Mouse (Mus musculus) CH12.LX (cell line): ENCODE data around the gene Tlr3. TPM values are rescaled to one million over a fixed set of nuclear protein-coding genes. Genes with fewer than 3 reads are reported as not detected.

Experiments
- DNase-seq: peaks from one replicate; pipeline ENCODE4 v3.0.0-alpha.2; 2013; ENCODE audit errors: extremely low read depth
- H3K27ac ChIP-seq: 2 replicates; pipeline ENCODE4 v1.5.1; 2012; ENCODE audit warnings: low read depth, mild to moderate bottlenecking, control low read depth, moderate library complexity; ENCODE audit not compliant: insufficient read depth
- H3K27me3 ChIP-seq: replicated peaks from 2 replicates; pipeline ENCODE3; 2012; ENCODE audit warnings: inconsistent platforms
- H3K36me3 ChIP-seq, 2 experiments: replicated peaks in 1 of 2; 2 replicates each; pipeline versions ENCODE3 to v1.6.1; 2012; ENCODE audit warnings: inconsistent platforms in 1 of 2, low read length in 1 of 2, mild to moderate bottlenecking in 1 of 2, mixed read lengths in 1 of 2, moderate library complexity in 1 of 2; ENCODE audit not compliant: control insufficient read depth in 1 of 2, insufficient read depth in 1 of 2
- H3K4me1 ChIP-seq, 2 experiments: 2 replicates each; pipeline ENCODE4 v1.6.1; 2012; ENCODE audit warnings: inconsistent platforms in 1 of 2, moderate library complexity in 1 of 2; ENCODE audit not compliant: insufficient read depth in 2 of 2, control insufficient read depth in 1 of 2
- H3K4me2 ChIP-seq: 2 replicates; pipeline ENCODE4 v1.6.1; 2012; ENCODE audit warnings: low read depth, mild to moderate bottlenecking, control low read depth; ENCODE audit not compliant: poor library complexity, insufficient read depth, severe bottlenecking
- H3K4me3 ChIP-seq, 3 experiments: fragments of 150-350 bp in 1 of 3; sonication (generic) in 1 of 3; replicated peaks in 1 of 3; 2 replicates each; pipeline versions ENCODE3 to v1.5.1; 2011 to 2012; ENCODE audit warnings: low read depth in 2 of 3, low read length in 2 of 3, mild to moderate bottlenecking in 2 of 3, moderate library complexity in 2 of 3, control low read depth in 1 of 3, improper control_type of control experiment in 1 of 3, inconsistent platforms in 1 of 3, mixed read lengths in 1 of 3; ENCODE audit not compliant: poor library complexity in 1 of 3
- H3K79me2 ChIP-seq: replicated peaks from 2 replicates; pipeline ENCODE4 v1.6.1; 2012; ENCODE audit warnings: mild to moderate bottlenecking, moderate library complexity; ENCODE audit not compliant: control insufficient read depth, poor library complexity, insufficient read depth, severe bottlenecking; ENCODE audit errors: extremely low read depth
- H3K9ac ChIP-seq: 2 replicates; pipeline ENCODE4 v1.6.1; 2012; ENCODE audit warnings: low read depth, mild to moderate bottlenecking, control low read depth, moderate library complexity; ENCODE audit not compliant: insufficient read depth
- H3K9me3 ChIP-seq: replicated peaks from 2 replicates; pipeline ENCODE3; 2012; ENCODE audit warnings: low read length, inconsistent platforms, mixed read lengths
- BHLHE40 ChIP-seq: IDR thresholded peaks from 2 replicates; pipeline ENCODE4 v1.6.1; 2011; ENCODE audit warnings: mild to moderate bottlenecking, low read depth, low read length, improper control_type of control experiment
- CHD1 ChIP-seq: IDR thresholded peaks from 2 replicates; pipeline ENCODE4 v1.6.1; 2012; ENCODE audit warnings: low read depth, low read length, improper control_type of control experiment, inconsistent platforms
- CHD2 ChIP-seq: IDR thresholded peaks from 2 replicates; pipeline ENCODE4 v1.6.1; 2011; ENCODE audit warnings: low read length, improper control_type of control experiment
- ELF1 ChIP-seq: IDR thresholded peaks from 2 replicates; pipeline ENCODE4 v1.6.1; 2014; ENCODE audit warnings: low read depth, mild to moderate bottlenecking, inconsistent platforms, low read length, improper control_type of control experiment
- EP300 ChIP-seq: IDR thresholded peaks from 2 replicates; pipeline ENCODE4 v1.6.1; 2011; ENCODE audit warnings: low read length, improper control_type of control experiment
- ETS1 ChIP-seq: conservative IDR thresholded peaks from 2 replicates; pipeline ENCODE4 v1.6.1; 2012; ENCODE audit warnings: low read depth, mild to moderate bottlenecking, inconsistent platforms, low read length, improper control_type of control experiment, moderate library complexity
- GABPA ChIP-seq: IDR thresholded peaks from 2 replicates; pipeline ENCODE4 v1.6.1; 2012; ENCODE audit warnings: low read depth, low read length, improper control_type of control experiment, inconsistent platforms; ENCODE audit not compliant: insufficient replicate concordance
- MAX ChIP-seq: IDR thresholded peaks from 2 replicates; pipeline ENCODE4 v1.6.1; 2011; ENCODE audit warnings: low read length, improper control_type of control experiment
- MAZ ChIP-seq: IDR thresholded peaks from 2 replicates; pipeline ENCODE4 v1.6.1; 2012; ENCODE audit warnings: low read depth, mild to moderate bottlenecking, inconsistent platforms, low read length, improper control_type of control experiment, moderate library complexity
- MYC ChIP-seq: IDR thresholded peaks from 2 replicates; pipeline ENCODE4 v1.6.1; 2011; ENCODE audit warnings: low read depth, mild to moderate bottlenecking, improper control_type of control experiment, low read length
- NELFE ChIP-seq: IDR thresholded peaks from 2 replicates; pipeline ENCODE4 v1.6.1; 2011; ENCODE audit warnings: low read depth, low read length, improper control_type of control experiment
- PAX5 ChIP-seq: IDR thresholded peaks from 2 replicates; pipeline ENCODE4 v1.6.1; 2012; ENCODE audit warnings: low read length, inconsistent platforms, mixed read lengths
- POLR2AphosphoS2 ChIP-seq: IDR thresholded peaks from 2 replicates; pipeline ENCODE4 v1.6.1; 2011; ENCODE audit warnings: low read depth, low read length, improper control_type of control experiment
- SIN3A ChIP-seq: IDR thresholded peaks from 2 replicates; pipeline ENCODE4 v1.6.1; 2012; ENCODE audit warnings: low read length, improper control_type of control experiment, inconsistent platforms
- TBP ChIP-seq: conservative IDR thresholded peaks from 2 replicates; pipeline ENCODE4 v1.6.1; 2011; ENCODE audit warnings: low read depth, low read length, improper control_type of control experiment
- TCF12 ChIP-seq: IDR thresholded peaks from 2 replicates; pipeline ENCODE4 v1.6.1; 2014; ENCODE audit warnings: low read depth, mild to moderate bottlenecking, inconsistent platforms, low read length, improper control_type of control experiment
- ZC3H11A ChIP-seq: IDR thresholded peaks from 2 replicates; pipeline ENCODE4 v1.6.1; 2012; ENCODE audit warnings: low read depth, mild to moderate bottlenecking, inconsistent platforms, low read length, improper control_type of control experiment
- dilution Hi-C: fragments of 300-500 bp; cut with MboI; formaldehyde crosslinking; loops from 2 replicates; pipeline ENCODE4 v1.14.3; 2020; ENCODE audit warnings: low sequenced_read_pairs; ENCODE audit not compliant: extremely low pct_unique_long_range_greater_than_20kb, extremely low pct_ligation_motif_present
- in situ Hi-C: fragments of 300-500 bp; cut with MboI; formaldehyde crosslinking; loops from 3 replicates; pipeline ENCODE4 v1.14.3; 2019; ENCODE audit warnings: low sequenced_read_pairs, low pct_ligation_motif_present, low pct_unique_long_range_greater_than_20kb, mixed read lengths
- polyA plus RNA-seq: library from polyadenylated mRNA; unstranded; fragments of >175 nt; gene quantifications from 2 replicates; pipeline ENCODE4 v1.2.1, GENCODE M21; 2012; ENCODE audit warnings: low read depth; ENCODE audit not compliant: insufficient read length
- total RNA-seq, 2 experiments: library from RNA; depleted of rRNA; stranded (reverse); fragments of 300-350 nt in 1 of 2; fragments of >200 nt in 1 of 2; gene quantifications; 2 replicates each; pipeline ENCODE4 v1.2.3; 2012 to 2014

Tlr3 gene
- total and polyA plus RNA-seq, 3 experiments = 0.04 to 1.7 (median 1.3) TPM

DNA sequence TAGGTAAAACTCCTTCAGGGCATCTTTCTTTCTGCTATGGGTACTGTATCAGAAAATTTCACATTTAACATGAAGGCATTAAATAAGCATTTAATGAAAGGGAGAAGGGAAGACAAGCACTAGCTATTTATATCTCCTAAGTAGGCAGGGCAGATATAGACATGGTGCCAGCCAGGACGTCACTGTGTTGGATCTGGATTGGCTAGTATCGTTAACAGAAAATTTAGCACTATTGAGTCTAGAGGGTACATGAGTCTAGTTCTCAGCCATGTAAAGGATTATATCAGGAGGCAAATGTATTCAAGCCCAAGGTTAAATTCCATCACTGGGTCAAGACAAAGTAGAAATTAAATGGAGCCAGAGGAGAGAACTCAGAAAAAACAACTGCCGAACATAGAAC lies 36.8 kb downstream of the Tlr3 start:
- H3K36me3 ChIP-seq = no peaks in the 10 kb centered on the region
- no peak overlapping the region for H3K9ac ChIP-seq
- no peak overlapping the region for H3K4me2 ChIP-seq
- no peaks in the 10 kb centered on the region for H3K4me1 ChIP-seq
- H3K4me3 ChIP-seq = no peak overlapping the region
- H3K9me3 ChIP-seq = no peaks in the 10 kb centered on the region
- no peaks in the 10 kb centered on the region for H3K79me2 ChIP-seq
- in situ Hi-C loops (no loop called here), dilution Hi-C loops (no loop called here)
- no peaks in the 10 kb centered on the region for H3K27me3 ChIP-seq
- TF ChIP-seq ELF1 (no peak), SIN3A (no peak), BHLHE40 (no peak)
- H3K27ac ChIP-seq = no peak overlapping the region
- no peak for DNase-seq

DNA sequence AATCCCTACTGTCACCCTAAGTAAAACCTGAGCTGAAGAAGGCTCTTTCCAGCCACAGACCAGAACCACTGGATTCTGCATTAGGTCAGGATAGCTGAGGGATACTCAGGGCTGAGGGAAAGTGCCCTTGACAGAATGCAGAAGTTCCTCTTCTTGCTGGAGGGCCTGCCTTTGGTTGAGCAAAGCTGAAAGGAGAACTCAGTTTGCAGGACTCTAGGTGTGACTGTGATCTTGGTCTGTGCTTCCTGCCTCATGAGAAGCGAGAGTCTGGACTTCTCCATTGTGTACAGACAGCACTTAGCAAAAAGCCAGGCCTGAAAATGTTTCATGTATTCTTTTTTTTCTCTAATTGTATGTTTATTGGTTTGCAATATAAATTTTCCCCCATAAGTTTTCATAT lies 43.7 kb downstream of the Tlr3 start:
- in situ Hi-C loops (no loop called here), dilution Hi-C loops (no loop called here)
- DNase-seq = peak; percentile 49
- TF ChIP-seq NELFE = no peak
- no peak for TF ChIP-seq CHD1
- TF ChIP-seq MYC = no peak
- TF ChIP-seq MAZ = no peak
- no peak for TF ChIP-seq SIN3A
- TF ChIP-seq GABPA = no peak
- no peak for TF ChIP-seq TCF12
- no peak for TF ChIP-seq ETS1
- TF ChIP-seq CHD2 = no peak
- TF ChIP-seq PAX5 = no peak
- no peak for TF ChIP-seq EP300
- no peak for TF ChIP-seq TBP
- no peak for TF ChIP-seq ZC3H11A
- TF ChIP-seq MAX = no peak
- no peak for TF ChIP-seq POLR2AphosphoS2
- H3K4me3 ChIP-seq = no peak overlapping the region
- no peaks in the 10 kb centered on the region for H3K36me3 ChIP-seq
- H3K27me3 ChIP-seq = no peaks in the 10 kb centered on the region
- no peaks in the 10 kb centered on the region for H3K9me3 ChIP-seq
- no peaks in the 10 kb centered on the region for H3K79me2 ChIP-seq
- H3K27ac ChIP-seq = no peak overlapping the region
- H3K4me1 ChIP-seq = peaks cover 0 to 12% of the 10 kb centered on the region in 2 experiments; a peak in 2 of 4 replicates
- H3K9ac ChIP-seq = no peak overlapping the region
- no peak overlapping the region for H3K4me2 ChIP-seq
